Comparison of ENCODE assay signal across 16 mouse cellular contexts in genomic region chr14:75054455-75055343, GRCm38 (mm10). TPM values are rescaled to one million over a fixed set of nuclear protein-coding genes. Genes with fewer than 3 reads are reported as not detected.
DNase-seq lines count a peak whose midpoint lies in the region; ATAC-seq and TF ChIP-seq lines count a peak whose summit lies in the region.
"Had no signal": no experiment of that assay in that cellular context is flagged by ENCODE, and none has a peak within 500 bp of the region (broad histone marks: within the 10 kb centered on the region; RNA-seq: fewer than 3 reads in every experiment).

No protein-coding gene starts in this region.

- WGBS in kidney, embryonic 14.5 days, result 53% methylated on average over 14 of the region's 14 CpGs
- 47% methylated on average over 14 of the region's 14 CpGs for WGBS in kidney, embryonic 15.5 days
- 55% methylated on average over 14 of the region's 14 CpGs for WGBS in liver, embryonic 13.5 days (ENCODE audit: insufficient replicate concordance)

- ATAC-seq in kidney, embryonic 14.5 days (ENCODE audit: low FRiP score, low TSS enrichment), result peak; percentile 24
- peak; percentile 64 for ATAC-seq in kidney, embryonic 15.5 days (replicated peaks; ENCODE audit: low FRiP score)
- ATAC-seq in liver, embryonic 13.5 days (ENCODE audit: low read depth), result 0 out of 2 replicates have a peak, but pooled peaks have one; percentile 51

- H3K4me1 ChIP-seq in kidney, embryonic 14.5 days (ENCODE audit: control insufficient read depth, insufficient read depth, low read length), result no peaks in the 10 kb centered on the region
- peaks cover 25 to 58% of the 10 kb centered on the region in 2 experiments for H3K4me1 ChIP-seq in CH12.LX (ENCODE audit: control insufficient read depth in 1 of 2, insufficient read depth in 2 of 2)
- H3K4me1 ChIP-seq in kidney, embryonic 15.5 days, result peaks cover 12% of the 10 kb centered on the region
- H3K4me1 ChIP-seq in liver, embryonic 13.5 days (replicated peaks), result peaks cover 24% of the 10 kb centered on the region
- H3K4me1 ChIP-seq: limb, embryonic 13.5 days; neural tube, embryonic 12.5 days had no signal

- TF ChIP-seq POLR2A in CH12.LX (IDR thresholded peaks at IDR 0.05; ENCODE audit: low read depth, low read length), result no peak

- H3K27ac ChIP-seq in kidney, embryonic 14.5 days (ENCODE audit: low read depth, low read length), result peak overlapping the region; percentile 65; the same call in 1 of the 2 replicates
- H3K27ac ChIP-seq in CH12.LX (ENCODE audit: insufficient read depth, low read depth), result 0 out of 2 replicates have a peak overlapping the region, but pooled peaks have one; percentile 5
- H3K27ac ChIP-seq in kidney, embryonic 15.5 days, result 0 out of 2 replicates have a peak overlapping the region, but pooled peaks have one; percentile 20
- no peak overlapping the region for H3K27ac ChIP-seq in liver, embryonic 13.5 days
- H3K27ac ChIP-seq: heart, embryonic 10.5 days; limb, embryonic 13.5 days; neural tube, embryonic 12.5 days had no signal

- in situ Hi-C loops in CH12.LX (cut with MboI; ENCODE audit: low pct_ligation_motif_present, low pct_unique_long_range_greater_than_20kb, low sequenced_read_pairs), result loop anchor here (10.0 to 25.0 kb wide), 2 partner anchors 140 to 658 kb away; no protein-coding TSS in a partner anchor

- TF ChIP-seq EP300 in CH12.LX (IDR thresholded peaks at IDR 0.05; ENCODE audit: low read length), result no peak

- no peaks in the 10 kb centered on the region for H3K36me3 ChIP-seq in kidney, embryonic 14.5 days (ENCODE audit: control insufficient read depth, insufficient read depth, low read length)
- peaks cover 33 to 64% of the 10 kb centered on the region in 2 experiments for H3K36me3 ChIP-seq in CH12.LX (replicated peaks in 1 of 2; ENCODE audit: control insufficient read depth in 1 of 2, insufficient read depth in 1 of 2, low read length in 1 of 2)
- H3K36me3 ChIP-seq in kidney, embryonic 15.5 days, result no peaks in the 10 kb centered on the region
- no peaks in the 10 kb centered on the region for H3K36me3 ChIP-seq in liver, embryonic 13.5 days
- H3K36me3 ChIP-seq: heart, embryonic 10.5 days; limb, embryonic 13.5 days; neural tube, embryonic 12.5 days had no signal

- H3K9me3 ChIP-seq in kidney, embryonic 14.5 days (ENCODE audit: control insufficient read depth, low read length), result no peaks in the 10 kb centered on the region
- H3K9me3 ChIP-seq in CH12.LX (replicated peaks; ENCODE audit: low read length), result no peaks in the 10 kb centered on the region
- H3K9me3 ChIP-seq in kidney, embryonic 15.5 days (replicated peaks), result no peaks in the 10 kb centered on the region
- no peaks in the 10 kb centered on the region for H3K9me3 ChIP-seq in liver, embryonic 13.5 days (replicated peaks)
- H3K9me3 ChIP-seq: heart, embryonic 10.5 days; limb, embryonic 13.5 days; megakaryocyte, embryonic 14.5 days; neural tube, embryonic 12.5 days had no signal

- dilution Hi-C loops in CH12.LX (cut with MboI; ENCODE audit: extremely low pct_ligation_motif_present, extremely low pct_unique_long_range_greater_than_20kb, low sequenced_read_pairs), result no loop called here

- TF ChIP-seq RAD21 in CH12.LX (IDR thresholded peaks at IDR 0.05; ENCODE audit: low read depth, low read length), result no peak

- H3K4me2 ChIP-seq in kidney, embryonic 14.5 days (replicated peaks; ENCODE audit: low read depth, low read length), result no peak overlapping the region
- H3K4me2 ChIP-seq in CH12.LX (ENCODE audit: insufficient read depth, low read depth, poor library complexity, severe bottlenecking), result no peak overlapping the region
- no peak overlapping the region for H3K4me2 ChIP-seq in kidney, embryonic 15.5 days
- H3K4me2 ChIP-seq in liver, embryonic 13.5 days, result no peak overlapping the region
- H3K4me2 ChIP-seq: limb, embryonic 13.5 days; neural tube, embryonic 12.5 days had no signal

- DNase-seq in kidney, postnatal 25 days, result no peak
- DNase-seq in CH12.LX (ENCODE audit: extremely low read depth), result no peak
- DNase-seq in liver, embryonic 13.5 days, result no peak
- no peak for DNase-seq in testis, postnatal 10 days (ENCODE audit: low spot score)
- DNase-seq in gastrocnemius, adult 18-20 months (ENCODE audit: low spot score), result no peak
- no peak for DNase-seq in left cerebral cortex, adult 9 months (ENCODE audit: low spot score in 2 of 2)
- DNase-seq: cerebellum, adult 11 months; cerebellum, postnatal 36 days; gastrocnemius, postnatal 36 days; heart, postnatal 4 days had no signal

- no peak for TF ChIP-seq CTCF in CH12.LX (conservative IDR thresholded peaks at IDR 0.05 in 1 of 2, IDR thresholded peaks at IDR 0.05 in 1 of 2; ENCODE audit: low read depth in 2 of 2, low read length in 2 of 2)

- no peak overlapping the region for H3K4me3 ChIP-seq in kidney, embryonic 14.5 days (ENCODE audit: low read length)
- no peak overlapping the region for H3K4me3 ChIP-seq in CH12.LX (replicated peaks in 1 of 3; ENCODE audit: low read depth in 2 of 3, low read length in 2 of 3, poor library complexity in 1 of 3)
- no peak overlapping the region for H3K4me3 ChIP-seq in kidney, embryonic 15.5 days (replicated peaks)
- no peak overlapping the region for H3K4me3 ChIP-seq in liver, embryonic 13.5 days (replicated peaks)
- H3K4me3 ChIP-seq: heart, embryonic 10.5 days; limb, embryonic 13.5 days; megakaryocyte, embryonic 14.5 days; neural tube, embryonic 12.5 days had no signal

- no peaks in the 10 kb centered on the region for H3K79me2 ChIP-seq in CH12.LX (replicated peaks; ENCODE audit: control insufficient read depth, extremely low read depth, insufficient read depth, poor library complexity, severe bottlenecking)

- no peaks in the 10 kb centered on the region for H3K27me3 ChIP-seq in kidney, embryonic 14.5 days (ENCODE audit: control insufficient read depth, insufficient read depth, low read length)
- no peaks in the 10 kb centered on the region for H3K27me3 ChIP-seq in CH12.LX (replicated peaks)
- no peaks in the 10 kb centered on the region for H3K27me3 ChIP-seq in kidney, embryonic 15.5 days
- no peaks in the 10 kb centered on the region for H3K27me3 ChIP-seq in liver, embryonic 13.5 days
- H3K27me3 ChIP-seq: limb, embryonic 13.5 days; neural tube, embryonic 12.5 days had no signal

- no peak overlapping the region for H3K9ac ChIP-seq in kidney, embryonic 14.5 days (ENCODE audit: low read depth, low read length)
- H3K9ac ChIP-seq in CH12.LX (ENCODE audit: insufficient read depth, low read depth), result no peak overlapping the region
- no peak overlapping the region for H3K9ac ChIP-seq in kidney, embryonic 15.5 days
- no peak overlapping the region for H3K9ac ChIP-seq in liver, embryonic 13.5 days
- H3K9ac ChIP-seq: limb, embryonic 13.5 days; neural tube, embryonic 12.5 days had no signal

TF ChIP-seq in CH12.LX, 34 proteins besides CTCF, POLR2A, EP300 and RAD21:
- no peak for TF ChIP-seq ZNF384 (IDR thresholded peaks at IDR 0.05; ENCODE audit: low read depth, low read length)
- no peak for TF ChIP-seq E2F4 (IDR thresholded peaks at IDR 0.05; ENCODE audit: insufficient replicate concordance, low read depth, low read length)

RNA-seq across cellular contexts. Expression of gene Rubcnl, which starts 38.9 kb away (rescaled TPM):
- 0.34 and 0.71 TPM in 2 replicates for polyA plus RNA-seq in kidney, embryonic 14.5 days (2014; fragmentation: Nextera tagmentation; extraction: Ambion mirVana)
- total RNA-seq in CH12.LX (2012; rRNA removed) (23.5 and 24.9 TPM in 2 replicates), CH12.LX (2014; rRNA removed) (24.6 and 24.7 TPM in 2 replicates)
- 21.8 and 27.2 TPM in 2 replicates for polyA plus RNA-seq in CH12.LX (2012; ENCODE audit: insufficient read length, low read depth)
- polyA plus RNA-seq in kidney, embryonic 15.5 days (2015; fragmentation: Nextera tagmentation; extraction: Ambion mirVana), result 0.39 and 0.73 TPM in 2 replicates
- polyA plus RNA-seq in liver, embryonic 13.5 days (2015; fragmentation: Nextera tagmentation; extraction: Ambion mirVana), result 0.20 and 0.24 TPM in 2 replicates
- under 1 TPM; 0.12 to 0.14 TPM for total RNA-seq in gastrocnemius, adult 18-20 months (2021)

Comparison
In these comparisons a context has a peak if more than half of its experiments do, and no peak if none do; other contexts are left out.
1. RNA of gene Rubcnl, which starts 38.9 kb away (polyA plus RNA-seq): 21.8 to 27.2 TPM in CH12.LX; 0.39 to 0.73 TPM in kidney, embryonic 15.5 days, 0.34 to 0.71 TPM in kidney, embryonic 14.5 days and 0.20 to 0.24 TPM in liver, embryonic 13.5 days; every median in the first group is over 10 times any median in the second.
2. Peak in every context shown above with its lines, with median percentiles within 50 percentile points of each other: ATAC-seq.